Mouse (Mus musculus) central nervous system, embryonic 18 days (tissue): ENCODE results near the gene Parp11. TPM values are rescaled to one million over a fixed set of nuclear protein-coding genes. Genes with fewer than 3 reads are reported as not detected.

Experiments used
- polyA plus RNA-seq: library from polyadenylated mRNA; depleted of rRNA; stranded (reverse); fragments of >200 nt; gene quantifications from 2 replicates; pipeline ENCODE4 v1.2.3, GENCODE M21; 2012; rRNA removed

The Parp11 gene
- polyA plus RNA-seq, result 70.8 and 71.2 TPM in 2 replicates

DNA sequence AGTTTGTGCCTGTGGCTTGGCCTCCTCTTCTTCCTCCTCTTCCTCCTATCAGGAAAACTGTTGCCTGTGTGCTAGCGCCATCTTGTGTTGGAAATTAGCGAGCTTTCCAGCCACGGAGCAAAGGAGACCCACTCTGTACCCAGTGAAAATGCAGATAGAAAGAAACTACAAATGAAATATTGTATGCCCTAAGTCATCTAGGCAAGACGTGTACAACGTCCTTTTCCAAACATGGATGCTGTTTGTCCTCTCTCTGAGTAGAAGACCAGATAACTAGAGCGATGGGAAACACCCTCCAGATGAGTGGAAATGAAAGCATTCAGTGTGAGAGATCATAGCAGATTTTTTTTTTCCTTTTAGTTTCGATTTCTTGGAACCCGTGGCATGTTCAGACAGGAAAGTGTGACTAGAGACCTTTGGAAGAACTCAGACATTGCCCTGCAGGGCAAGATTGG is at the start of gene Parp11:
TSS of gene Parp11 (plus strand) at position 405 of the 455 bp plus-strand sequence.

Other genes starting within 250 kb of the Parp11 start
- 0.23 and 0.31 TPM in 2 replicates for gene Cracr2a, start 114.5 kb downstream of the Parp11 start, polyA plus RNA-seq